Mouse (Mus musculus): Measurements from ENCODE around the gene Pou2f2.

DNA sequence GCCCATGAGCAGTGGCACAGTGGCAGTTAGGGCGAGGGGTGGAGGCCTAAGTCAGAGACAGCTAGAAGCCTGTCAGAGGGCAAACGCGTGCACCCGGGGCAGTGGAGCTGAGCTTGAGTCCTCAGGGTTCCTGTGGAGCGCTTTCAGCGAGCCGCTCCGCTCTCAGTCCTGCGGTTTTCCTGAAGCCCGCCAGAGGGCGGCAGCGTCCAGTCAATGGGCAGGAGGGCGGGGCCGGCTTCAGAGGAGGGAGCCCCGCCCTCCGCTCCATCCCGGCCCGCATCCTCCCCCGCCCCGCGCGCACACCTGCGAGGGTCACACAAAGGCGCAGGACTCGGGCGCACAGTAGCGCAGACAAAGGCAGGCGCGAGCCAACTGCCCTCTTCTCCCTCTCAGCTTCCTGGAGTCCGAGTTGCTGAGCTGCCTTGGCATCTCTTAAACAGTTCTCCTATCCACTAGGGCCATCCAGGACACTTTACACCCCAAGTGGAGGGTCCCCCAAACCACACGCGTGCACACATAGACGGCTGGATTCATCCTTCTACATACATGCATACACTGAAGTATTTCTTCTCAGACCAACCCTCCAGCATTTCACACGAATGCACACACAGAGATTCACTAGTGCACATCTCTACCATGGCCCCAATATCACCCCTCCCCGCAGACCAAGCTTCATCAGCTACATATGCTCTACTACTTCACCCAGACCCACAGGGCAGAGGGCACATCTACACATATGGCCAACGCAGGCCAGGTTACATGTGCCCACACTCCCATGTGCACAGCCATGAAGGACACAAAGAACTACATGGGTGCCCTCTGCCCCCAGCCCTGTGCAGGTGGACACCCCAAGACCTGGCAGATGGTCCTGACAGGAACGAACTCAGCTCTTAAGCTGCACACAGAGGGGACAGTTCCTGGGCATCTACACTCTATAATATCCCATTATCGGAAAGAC lies 46.2 kb downstream of the Pou2f2 start:
- TF ChIP-seq CTCF (IDR thresholded peaks at IDR 0.05; ENCODE audit: borderline replicate concordance, insufficient read depth, low read length) (peak; percentile 50), POLR2A (IDR thresholded peaks at IDR 0.05; ENCODE audit: low read depth, low read length) (no peak)
